Mouse (Mus musculus) CH12.LX (cell line): ENCODE measurements around the gene Gnptg. TPM values are rescaled to one million over a fixed set of nuclear protein-coding genes. Genes with fewer than 3 reads are reported as not detected.

Experiments
- DNase-seq: peaks from one replicate; pipeline ENCODE4 v3.0.0-alpha.2; 2013; ENCODE audit errors: extremely low read depth
- H3K27ac ChIP-seq: 2 replicates; pipeline ENCODE4 v1.5.1; 2012; ENCODE audit warnings: low read depth, mild to moderate bottlenecking, control low read depth, moderate library complexity; ENCODE audit not compliant: insufficient read depth
- H3K27me3 ChIP-seq: replicated peaks from 2 replicates; pipeline ENCODE3; 2012; ENCODE audit warnings: inconsistent platforms
- H3K36me3 ChIP-seq, 2 experiments: replicated peaks in 1 of 2; 2 replicates each; pipeline versions ENCODE3 to v1.6.1; 2012; ENCODE audit warnings: inconsistent platforms in 1 of 2, low read length in 1 of 2, mild to moderate bottlenecking in 1 of 2, mixed read lengths in 1 of 2, moderate library complexity in 1 of 2; ENCODE audit not compliant: control insufficient read depth in 1 of 2, insufficient read depth in 1 of 2
- H3K4me1 ChIP-seq, 2 experiments: 2 replicates each; pipeline ENCODE4 v1.6.1; 2012; ENCODE audit warnings: inconsistent platforms in 1 of 2, moderate library complexity in 1 of 2; ENCODE audit not compliant: insufficient read depth in 2 of 2, control insufficient read depth in 1 of 2
- H3K4me2 ChIP-seq: 2 replicates; pipeline ENCODE4 v1.6.1; 2012; ENCODE audit warnings: low read depth, mild to moderate bottlenecking, control low read depth; ENCODE audit not compliant: poor library complexity, insufficient read depth, severe bottlenecking
- H3K4me3 ChIP-seq, 3 experiments: fragments of 150-350 bp in 1 of 3; sonication (generic) in 1 of 3; replicated peaks in 1 of 3; 2 replicates each; pipeline versions ENCODE3 to v1.5.1; 2011 to 2012; ENCODE audit warnings: low read depth in 2 of 3, low read length in 2 of 3, mild to moderate bottlenecking in 2 of 3, moderate library complexity in 2 of 3, control low read depth in 1 of 3, improper control_type of control experiment in 1 of 3, inconsistent platforms in 1 of 3, mixed read lengths in 1 of 3; ENCODE audit not compliant: poor library complexity in 1 of 3
- H3K79me2 ChIP-seq: replicated peaks from 2 replicates; pipeline ENCODE4 v1.6.1; 2012; ENCODE audit warnings: mild to moderate bottlenecking, moderate library complexity; ENCODE audit not compliant: control insufficient read depth, poor library complexity, insufficient read depth, severe bottlenecking; ENCODE audit errors: extremely low read depth
- H3K9ac ChIP-seq: 2 replicates; pipeline ENCODE4 v1.6.1; 2012; ENCODE audit warnings: low read depth, mild to moderate bottlenecking, control low read depth, moderate library complexity; ENCODE audit not compliant: insufficient read depth
- H3K9me3 ChIP-seq: replicated peaks from 2 replicates; pipeline ENCODE3; 2012; ENCODE audit warnings: low read length, inconsistent platforms, mixed read lengths
- CTCF ChIP-seq, 2 experiments: IDR thresholded peaks in 1 of 2; conservative IDR thresholded peaks in 1 of 2; 2 replicates each; pipeline ENCODE4 v1.5.1; 2011 to 2012; ENCODE audit warnings: low read depth in 2 of 2, low read length in 2 of 2, improper control_type of control experiment in 1 of 2, inconsistent platforms in 1 of 2, mild to moderate bottlenecking in 1 of 2, moderate library complexity in 1 of 2
- E2F4 ChIP-seq: IDR thresholded peaks from 2 replicates; pipeline ENCODE4 v1.6.1; 2011; ENCODE audit warnings: low read depth, low read length, improper control_type of control experiment; ENCODE audit not compliant: insufficient replicate concordance
- GABPA ChIP-seq: IDR thresholded peaks from 2 replicates; pipeline ENCODE4 v1.6.1; 2012; ENCODE audit warnings: low read depth, low read length, improper control_type of control experiment, inconsistent platforms; ENCODE audit not compliant: insufficient replicate concordance
- JUND ChIP-seq: conservative IDR thresholded peaks from 2 replicates; pipeline ENCODE4 v1.6.1; 2011; ENCODE audit warnings: low read depth, low read length, improper control_type of control experiment
- MAFK ChIP-seq: IDR thresholded peaks from 2 replicates; pipeline ENCODE4 v1.6.1; 2011; ENCODE audit warnings: low read length, improper control_type of control experiment; ENCODE audit not compliant: insufficient replicate concordance
- MAZ ChIP-seq: IDR thresholded peaks from 2 replicates; pipeline ENCODE4 v1.6.1; 2012; ENCODE audit warnings: low read depth, mild to moderate bottlenecking, inconsistent platforms, low read length, improper control_type of control experiment, moderate library complexity
- MEF2A ChIP-seq: IDR thresholded peaks from 2 replicates; pipeline ENCODE4 v1.6.1; 2014; ENCODE audit warnings: low read depth, mild to moderate bottlenecking, inconsistent platforms, low read length, improper control_type of control experiment, borderline replicate concordance
- MYC ChIP-seq: IDR thresholded peaks from 2 replicates; pipeline ENCODE4 v1.6.1; 2011; ENCODE audit warnings: low read depth, mild to moderate bottlenecking, improper control_type of control experiment, low read length
- NELFE ChIP-seq: IDR thresholded peaks from 2 replicates; pipeline ENCODE4 v1.6.1; 2011; ENCODE audit warnings: low read depth, low read length, improper control_type of control experiment
- NRF1 ChIP-seq: IDR thresholded peaks from 2 replicates; pipeline ENCODE4 v1.6.1; 2014; ENCODE audit warnings: low read depth, mild to moderate bottlenecking, inconsistent platforms, low read length, improper control_type of control experiment, moderate library complexity
- RCOR1 ChIP-seq: conservative IDR thresholded peaks from 2 replicates; pipeline ENCODE4 v1.6.1; 2012; ENCODE audit warnings: low read depth, mild to moderate bottlenecking, inconsistent platforms, low read length, improper control_type of control experiment
- TBP ChIP-seq: conservative IDR thresholded peaks from 2 replicates; pipeline ENCODE4 v1.6.1; 2011; ENCODE audit warnings: low read depth, low read length, improper control_type of control experiment
- UBTF ChIP-seq: IDR thresholded peaks from 2 replicates; pipeline ENCODE4 v1.6.1; 2012; ENCODE audit warnings: low read depth, mild to moderate bottlenecking, inconsistent platforms, low read length, improper control_type of control experiment, moderate library complexity
- ZC3H11A ChIP-seq: IDR thresholded peaks from 2 replicates; pipeline ENCODE4 v1.6.1; 2012; ENCODE audit warnings: low read depth, mild to moderate bottlenecking, inconsistent platforms, low read length, improper control_type of control experiment
- dilution Hi-C: fragments of 300-500 bp; cut with MboI; formaldehyde crosslinking; loops from 2 replicates; pipeline ENCODE4 v1.14.3; 2020; ENCODE audit warnings: low sequenced_read_pairs; ENCODE audit not compliant: extremely low pct_unique_long_range_greater_than_20kb, extremely low pct_ligation_motif_present
- in situ Hi-C: fragments of 300-500 bp; cut with MboI; formaldehyde crosslinking; loops from 3 replicates; pipeline ENCODE4 v1.14.3; 2019; ENCODE audit warnings: low sequenced_read_pairs, low pct_ligation_motif_present, low pct_unique_long_range_greater_than_20kb, mixed read lengths
- polyA plus RNA-seq: library from polyadenylated mRNA; unstranded; fragments of >175 nt; gene quantifications from 2 replicates; pipeline ENCODE4 v1.2.1, GENCODE M21; 2012; ENCODE audit warnings: low read depth; ENCODE audit not compliant: insufficient read length
- total RNA-seq, 2 experiments: library from RNA; depleted of rRNA; stranded (reverse); fragments of 300-350 nt in 1 of 2; fragments of >200 nt in 1 of 2; gene quantifications; 2 replicates each; pipeline ENCODE4 v1.2.3; 2012 to 2014

Gnptg gene
- total and polyA plus RNA-seq, 3 experiments: 20.7 to 27.0 (median 24.5) TPM

DNA sequence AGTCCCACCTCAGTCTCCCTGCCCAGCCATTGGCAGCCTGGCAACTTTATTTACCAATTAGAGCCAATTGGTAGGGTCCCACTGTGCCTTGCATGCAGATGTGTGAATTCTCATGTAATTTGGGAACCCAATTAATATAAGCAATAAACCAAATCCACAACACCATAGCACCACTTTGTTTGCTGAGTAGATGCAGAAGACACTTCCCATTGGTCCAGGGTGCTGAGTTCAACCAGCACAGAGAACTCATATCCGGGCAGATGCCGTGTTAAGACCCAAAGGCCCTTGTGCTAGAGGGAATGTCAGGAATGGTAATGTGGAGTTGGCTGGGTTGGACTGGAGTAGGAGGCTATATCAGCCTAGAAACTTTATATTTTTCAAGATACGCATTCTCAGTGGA is 35.9 kb upstream of the Gnptg start:
- no peaks in the 10 kb centered on the region for H3K9me3 ChIP-seq
- in situ Hi-C loops: loop anchor here (5.0 to 10.0 kb wide), 2 partner anchors 91 to 164 kb away; partner anchors contain the start of genes BC003965 and Unkl

DNA sequence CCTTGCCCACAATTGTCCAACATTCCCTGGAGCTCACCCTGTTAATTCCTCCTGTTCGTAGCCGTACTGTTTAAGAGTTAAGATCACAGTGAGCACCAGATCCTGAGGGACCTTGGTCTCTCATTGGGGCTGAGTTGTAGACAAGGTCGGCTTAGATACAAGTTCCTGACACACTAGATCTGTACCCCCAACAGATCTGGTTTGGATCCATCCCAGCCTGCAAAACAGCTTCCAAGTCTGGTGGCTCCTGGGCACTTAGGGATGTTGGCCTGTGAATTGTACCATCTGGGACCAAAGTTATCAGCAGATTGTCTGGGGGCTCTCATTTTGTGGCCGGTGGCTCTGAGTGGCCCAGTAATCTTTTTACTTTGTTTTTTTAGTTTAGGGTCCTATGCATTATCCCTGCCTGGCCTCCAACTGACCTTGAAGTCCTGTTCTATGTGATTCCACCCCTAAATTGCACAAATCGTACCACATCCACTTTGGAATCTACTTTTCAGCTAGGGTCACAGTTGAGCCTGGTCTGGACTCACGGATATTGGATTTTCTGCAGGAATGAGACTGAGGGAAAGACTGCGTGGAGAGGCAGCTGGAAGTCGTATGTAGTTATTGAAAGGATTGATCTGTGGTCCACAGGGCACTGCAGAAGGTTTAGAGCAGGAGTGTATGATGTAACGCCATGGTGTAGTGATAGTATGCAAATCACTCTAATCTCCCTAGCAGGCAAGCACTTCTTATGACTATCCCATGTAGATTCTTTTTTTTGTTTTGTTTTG is 34.8 kb upstream of the Gnptg start, which contains the start of gene Ube2i:
Gene Ube2i (minus strand): TSS at position 52 of the 776 bp plus-strand sequence.
- peaks cover 2 to 17% of the 10 kb centered on the region in 2 experiments for H3K36me3 ChIP-seq
- H3K9ac ChIP-seq: peak within 1 kb of the TSS; percentile 100
- H3K4me1 ChIP-seq: peaks cover 9 to 31% of the 10 kb centered on the region in 2 experiments
- H3K27me3 ChIP-seq: peaks cover 23% of the 10 kb centered on the region
- peak within 1 kb of the TSS; percentile 88 for H3K27ac ChIP-seq
- no peaks in the 10 kb centered on the region for H3K9me3 ChIP-seq
- peak within 1 kb of the TSS; percentile 98 to 100 (median 98) for H3K4me3 ChIP-seq
- H3K79me2 ChIP-seq: peaks cover 34% of the 10 kb centered on the region
- peak within 1 kb of the TSS; percentile 49 for H3K4me2 ChIP-seq
- DNase-seq: no peak
- dilution Hi-C loops: no loop called here
- TF ChIP-seq MAFK (no peak), RCOR1 (no peak), CTCF (conservative IDR thresholded peaks at IDR 0.05 in 1 of 2, IDR thresholded peaks at IDR 0.05 in 1 of 2; ENCODE audit: low read depth in 2 of 2, low read length in 2 of 2) (no peak), E2F4 (no peak), JUND (no peak), MAZ (no peak), NELFE (no peak), UBTF (no peak), MYC (no peak)
- TF ChIP-seq, all 38 proteins: peak for 0
- in situ Hi-C loops: loop anchor here (5.0 to 10.0 kb wide), 3 partner anchors 37 to 162 kb away; partner anchors contain the start of genes BC003965 and Unkl

More for the DNA sequence above, 35.9 kb upstream of the Gnptg start:
- no peak for TF ChIP-seq MEF2A
- no peak for TF ChIP-seq TBP
- TF ChIP-seq NRF1: no peak
- no peak for TF ChIP-seq GABPA
- no peak for TF ChIP-seq NELFE
- TF ChIP-seq ZC3H11A: no peak
- peaks cover 28% of the 10 kb centered on the region for H3K27me3 ChIP-seq
- H3K36me3 ChIP-seq: peaks cover 0 to 7% of the 10 kb centered on the region in 2 experiments
- H3K79me2 ChIP-seq: peaks cover 24% of the 10 kb centered on the region
- no peak overlapping the region for H3K4me2 ChIP-seq
- H3K9ac ChIP-seq: no peak overlapping the region
- H3K27ac ChIP-seq: no peak overlapping the region
- H3K4me3 ChIP-seq: no peak overlapping the region
- peaks cover 7 to 20% of the 10 kb centered on the region in 2 experiments for H3K4me1 ChIP-seq
- dilution Hi-C loops: no loop called here
- no peak for DNase-seq
